Mouse (Mus musculus) left cerebral cortex, postnatal 25 days (tissue): ENCODE results near the gene Abraxas2. TPM values are rescaled to one million over a fixed set of nuclear protein-coding genes. Genes with fewer than 3 reads are reported as not detected.

ENCODE experiments used
- DNase-seq, 2 experiments: peaks; one replicate each; pipeline ENCODE4 v3.0.0; 2022; ENCODE audit warnings: low spot score in 2 of 2, mixed read lengths in 1 of 2
- intact Hi-C: fragments of 180-260 bp; cut with DNase I; formaldehyde crosslinking; loops from one replicate; pipeline ENCODE4 v1.15.1; 2025
- total RNA-seq, 2 experiments: library from RNA; stranded (reverse); gene quantifications; 2 replicates each; pipeline ENCODE4 v1.2.3; 2021

Abraxas2 gene
- total RNA-seq, 2 experiments from 2014 or later, result 27.5 to 29.3 TPM

GRCm38 (mm10) chr7:132843152-132843551 is 15.9 kb upstream of the Abraxas2 start:
- intact Hi-C loops, result no loop called here
- no peak for DNase-seq

- DNase-seq, result peak; percentile 82 to 87
- intact Hi-C loops, result loop anchor here (1.0 to 10.0 kb wide), 3 partner anchors 40 to 278 kb away; partner anchors contain the start of genes Fam53b and Oat
Measured at GRCm38 (mm10) chr7:132852173-132852844, 6.7 kb upstream of the Abraxas2 start, which contains the start of gene Eef1akmt2. Gene Eef1akmt2, minus strand, starts transcription at chr7:132852673.

GRCm38 (mm10) chr7:132853361-132853760 is 5.7 kb upstream of the Abraxas2 start:
- DNase-seq, result no peak
- intact Hi-C loops, result loop anchor here (5.0 to 10.0 kb wide), 2 partner anchors 41 to 279 kb away; partner anchors contain the start of genes Fam53b and Oat

GRCm38 (mm10) chr7:132853946-132854345 is 5.1 kb upstream of the Abraxas2 start:
- peak in 1 of 2 experiments; percentile 7 for DNase-seq
- intact Hi-C loops, result loop anchor here (5.0 to 10.0 kb wide), 2 partner anchors 42 to 279 kb away; partner anchors contain the start of genes Fam53b and Oat

- no peak for DNase-seq
- intact Hi-C loops, result loop anchor here (10.0 kb wide), 1 partner anchor 281 kb away; the partner anchor contains the start of gene Oat
Measured at GRCm38 (mm10) chr7:132856083-132856482, 2.9 kb upstream of the Abraxas2 start.

GRCm38 (mm10) chr7:132858043-132858608 is 899 bp upstream of the Abraxas2 start:
- intact Hi-C loops, result loop anchor here (10.0 kb wide), 1 partner anchor 283 kb away; the partner anchor contains the start of gene Oat
- no peak for DNase-seq

- DNase-seq, result no peak
- intact Hi-C loops, result no loop called here
Measured at GRCm38 (mm10) chr7:132866316-132866715, 7.3 kb downstream of the Abraxas2 start.

- intact Hi-C loops, result loop anchor here (10.0 kb wide), 1 partner anchor 772 kb away; no protein-coding TSS in a partner anchor
Measured at GRCm38 (mm10) chr7:132873043-132873442, 14.0 kb downstream of the Abraxas2 start.

GRCm38 (mm10) chr7:132875391-132876086 is 16.5 kb downstream of the Abraxas2 start:
- intact Hi-C loops, result loop anchor here (10.0 kb wide), 1 partner anchor 769 kb away; no protein-coding TSS in a partner anchor
- no peak for DNase-seq

More at GRCm38 (mm10) chr7:132873043-132873442, 14.0 kb downstream of the Abraxas2 start:
- DNase-seq, result no peak

- intact Hi-C loops, result loop anchor here (5.0 kb wide), 1 partner anchor 122 kb away; no protein-coding TSS in a partner anchor
- no peak for DNase-seq
Measured at GRCm38 (mm10) chr7:132880276-132880675, 21.3 kb downstream of the Abraxas2 start.

GRCm38 (mm10) chr7:132882343-132882742 is 23.3 kb downstream of the Abraxas2 start:
- intact Hi-C loops, result loop anchor here (5.0 kb wide), 1 partner anchor 120 kb away; no protein-coding TSS in a partner anchor
- DNase-seq, result peak in 1 of 2 experiments; percentile 16

- DNase-seq, result peak in 1 of 2 experiments; percentile 42
- intact Hi-C loops, result loop anchor here (5.0 kb wide), 1 partner anchor 118 kb away; no protein-coding TSS in a partner anchor
Measured at GRCm38 (mm10) chr7:132884031-132884430, 25.0 kb downstream of the Abraxas2 start.

GRCm38 (mm10) chr7:132887019-132887804 is 28.2 kb downstream of the Abraxas2 start:
- intact Hi-C loops, result no loop called here
- no peak for DNase-seq

- intact Hi-C loops, result no loop called here
- no peak for DNase-seq
Measured at GRCm38 (mm10) chr7:132888052-132888451, 29.0 kb downstream of the Abraxas2 start.

- intact Hi-C loops, result no loop called here
- DNase-seq, result no peak
Measured at GRCm38 (mm10) chr7:132888518-132889249, 29.7 kb downstream of the Abraxas2 start.

GRCm38 (mm10) chr7:132889691-132890090 is 30.7 kb downstream of the Abraxas2 start:
- intact Hi-C loops, result no loop called here
- no peak for DNase-seq

- intact Hi-C loops, result no loop called here
- no peak for DNase-seq
Measured at GRCm38 (mm10) chr7:132890201-132890600, 31.2 kb downstream of the Abraxas2 start.

- peak in 1 of 2 experiments; percentile 19 for DNase-seq
- intact Hi-C loops, result no loop called here
Measured at GRCm38 (mm10) chr7:132891561-132892310, 32.7 kb downstream of the Abraxas2 start.
